Mouse (Mus musculus) thymus, postnatal 4 days (tissue): Measurements from ENCODE around the gene Car14.
"Not testable (repeated sequence)": the region's sequence is repeated elsewhere in the genome, so short reads cannot be mapped to it uniquely, and the experiment has no call there.

Experiments
- DNase-seq: peaks from one replicate; pipeline ENCODE4 v3.0.0; 2021

Gene Car14

GRCm38 (mm10) chr3:95924185-95924584 is 19.7 kb upstream of the Car14 start:
- DNase-seq: peak; percentile 62

GRCm38 (mm10) chr3:95923429-95923828 is 18.9 kb upstream of the Car14 start:
- DNase-seq: not testable (repeated sequence)

- DNase-seq: not testable (repeated sequence)
Observed at GRCm38 (mm10) chr3:95920532-95920931, 16.0 kb upstream of the Car14 start.

DNA sequence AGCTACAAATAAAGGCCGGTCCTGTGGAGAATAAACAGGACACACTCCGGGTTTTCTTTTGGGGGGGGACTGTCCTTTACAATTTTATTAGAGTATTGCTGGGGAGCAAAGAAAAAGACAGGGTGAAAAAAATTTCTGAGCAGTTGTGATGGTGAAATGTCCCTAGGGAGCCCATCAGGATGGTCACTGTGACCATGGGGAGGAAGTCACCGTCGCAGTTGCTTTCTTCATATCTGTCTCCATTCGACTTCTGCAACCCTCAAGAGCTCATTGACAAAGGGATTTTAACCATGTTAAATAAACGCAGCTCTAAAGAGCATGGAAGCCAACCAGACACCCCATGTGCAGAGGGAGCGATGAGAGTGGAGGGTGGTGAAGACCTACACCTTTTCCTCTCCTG is 12.3 kb upstream of the Car14 start:
- DNase-seq: no peak

DNA sequence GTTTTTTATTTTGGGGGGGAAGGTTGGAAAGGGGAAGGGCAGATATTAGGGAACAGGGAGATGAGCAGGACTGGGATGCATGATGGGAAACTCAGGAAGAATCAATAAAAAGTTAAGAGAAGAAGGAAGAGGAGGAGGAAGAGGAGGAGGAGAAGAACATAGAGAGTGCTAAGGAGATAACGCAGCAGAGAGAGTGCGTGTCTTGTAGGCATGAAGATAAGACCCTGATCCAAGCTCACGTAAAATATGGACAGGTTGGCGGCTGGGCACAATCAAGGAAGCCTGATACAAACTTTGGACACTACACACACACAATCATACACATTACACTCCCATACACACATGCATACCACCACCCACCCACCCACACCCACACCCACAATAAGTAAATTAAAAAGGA is 10.2 kb upstream of the Car14 start:
- no peak for DNase-seq

DNA sequence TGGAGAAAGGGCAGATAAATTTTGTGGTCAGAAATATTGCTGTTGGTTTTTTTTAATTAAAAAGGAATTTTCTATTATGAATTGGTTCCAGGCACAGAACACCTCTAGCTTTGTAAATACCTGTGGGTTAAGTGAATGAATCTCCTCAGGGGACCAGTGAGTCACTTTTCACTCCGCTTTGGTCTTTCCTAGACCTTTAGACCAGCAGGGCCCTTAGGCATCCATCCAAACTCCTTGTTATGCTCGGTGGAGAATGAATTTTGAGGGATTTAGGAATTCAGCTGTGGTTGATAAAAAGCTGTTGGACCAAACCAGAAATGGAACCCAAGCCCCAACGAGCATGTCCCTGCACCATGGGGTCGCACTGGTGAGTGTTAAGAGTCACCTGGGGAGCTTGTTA is 3.1 kb upstream of the Car14 start:
- no peak for DNase-seq

- DNase-seq: peak; percentile 93
Observed at GRCm38 (mm10) chr3:95906860-95907259, 2.4 kb upstream of the Car14 start.

DNA sequence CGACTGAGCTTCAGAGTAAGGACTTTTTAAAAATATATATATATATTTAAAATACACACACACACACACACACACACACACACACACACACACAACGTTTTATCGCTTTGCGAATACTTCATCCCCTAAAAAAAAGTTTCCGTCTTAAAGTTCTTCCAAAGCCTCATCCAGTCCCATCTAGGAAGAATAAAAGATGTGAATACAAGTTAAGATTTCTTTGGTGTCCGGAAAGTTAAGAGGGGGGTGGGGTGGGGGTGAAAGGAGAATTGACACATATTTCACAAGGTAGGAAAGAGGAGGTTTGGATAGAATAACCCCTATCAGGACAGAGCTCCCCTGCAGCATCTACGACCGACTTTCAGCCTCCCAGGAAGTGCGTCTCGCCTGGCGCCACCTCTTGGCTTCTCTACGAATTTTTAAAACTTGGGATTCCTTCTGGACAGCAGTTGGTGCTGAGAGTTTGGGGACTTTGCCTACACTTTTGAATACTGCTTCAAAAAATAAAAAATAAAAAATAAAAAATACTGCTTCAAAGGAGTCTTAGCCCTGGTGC is 1.5 kb upstream of the Car14 start:
- DNase-seq: peak; percentile 74

GRCm38 (mm10) chr3:95905146-95905939 is 852 bp upstream of the Car14 start:
- peak; percentile 71 for DNase-seq

DNA sequence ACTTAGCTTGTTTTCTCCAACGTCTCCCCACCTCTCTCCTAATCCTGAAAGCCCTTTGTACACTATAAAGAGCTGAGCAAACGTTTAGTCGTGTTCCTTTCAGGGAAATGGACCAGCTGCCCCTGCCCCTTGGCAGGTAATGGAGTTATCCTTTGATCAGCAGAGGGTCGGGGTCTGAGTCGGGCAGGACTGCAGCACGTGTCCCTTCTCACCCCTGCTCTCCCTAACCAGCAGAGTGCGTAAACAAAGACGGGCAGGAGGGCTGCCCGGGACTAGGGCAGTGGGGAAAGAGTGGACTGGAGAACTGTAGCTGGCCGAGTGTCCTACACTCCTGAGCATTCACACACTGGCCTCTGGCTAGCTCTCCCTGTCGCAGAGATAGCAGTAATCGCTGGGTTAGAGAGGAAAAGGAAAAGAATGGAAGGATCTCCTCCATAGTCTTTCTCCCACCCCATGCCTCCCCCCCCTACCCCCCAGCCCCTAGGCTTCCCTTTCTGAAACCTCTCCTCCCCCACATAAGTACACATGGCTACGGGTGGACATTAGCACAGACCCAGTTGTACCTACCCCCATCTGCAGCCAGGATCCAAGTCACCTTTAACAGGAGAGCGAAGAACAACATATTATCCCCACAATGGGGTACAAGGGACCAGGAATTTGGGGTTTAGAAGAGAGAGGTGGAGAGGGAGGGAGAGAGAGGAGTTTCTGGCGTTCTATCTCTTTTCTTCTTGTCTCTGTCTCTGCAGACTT is 563 bp downstream of the Car14 start:
- DNase-seq: no peak

DNA sequence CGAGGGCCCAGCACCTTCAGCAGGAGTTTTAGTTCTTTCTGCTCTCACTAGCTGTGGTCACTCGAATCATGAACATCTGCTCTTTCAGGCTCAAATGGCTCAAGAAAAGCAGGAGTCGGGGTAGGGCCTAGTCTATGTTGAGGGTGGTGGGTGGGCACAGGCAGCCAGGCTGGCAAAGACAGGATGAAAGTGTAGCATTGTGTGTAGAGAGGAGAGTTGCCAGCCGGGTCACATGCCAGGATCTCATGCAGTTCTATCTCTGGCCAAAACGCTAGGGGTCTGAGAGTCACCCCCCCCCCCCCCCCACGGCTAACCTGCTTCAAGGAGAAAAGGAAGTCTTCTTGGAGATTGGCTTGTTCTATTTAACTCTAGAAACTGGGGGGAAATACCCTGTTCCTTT is 1.8 kb downstream of the Car14 start:
- DNase-seq: no peak

DNA sequence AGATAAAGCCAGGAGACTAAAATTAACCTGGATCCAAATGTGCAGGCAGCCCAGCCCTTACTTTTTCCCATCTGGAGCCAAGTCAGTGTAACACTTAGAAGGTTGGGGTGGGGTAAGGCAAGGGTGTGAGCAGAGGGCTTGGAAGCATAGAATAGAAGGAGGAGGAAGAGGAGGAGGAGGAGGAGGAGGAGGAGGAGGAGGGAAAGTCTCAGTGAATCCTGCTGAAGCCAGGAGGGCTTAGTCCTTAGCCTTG is 2.2 kb downstream of the Car14 start:
- no peak for DNase-seq

GRCm38 (mm10) chr3:95901616-95902372 is 2.7 kb downstream of the Car14 start:
- no peak for DNase-seq

- DNase-seq: no peak
Observed at GRCm38 (mm10) chr3:95899800-95900524, 4.5 kb downstream of the Car14 start.

GRCm38 (mm10) chr3:95895501-95895900 is 9.0 kb downstream of the Car14 start:
- DNase-seq: not testable (repeated sequence)

GRCm38 (mm10) chr3:95894317-95895160 is 10.0 kb downstream of the Car14 start:
- DNase-seq: peak; percentile 44

DNA sequence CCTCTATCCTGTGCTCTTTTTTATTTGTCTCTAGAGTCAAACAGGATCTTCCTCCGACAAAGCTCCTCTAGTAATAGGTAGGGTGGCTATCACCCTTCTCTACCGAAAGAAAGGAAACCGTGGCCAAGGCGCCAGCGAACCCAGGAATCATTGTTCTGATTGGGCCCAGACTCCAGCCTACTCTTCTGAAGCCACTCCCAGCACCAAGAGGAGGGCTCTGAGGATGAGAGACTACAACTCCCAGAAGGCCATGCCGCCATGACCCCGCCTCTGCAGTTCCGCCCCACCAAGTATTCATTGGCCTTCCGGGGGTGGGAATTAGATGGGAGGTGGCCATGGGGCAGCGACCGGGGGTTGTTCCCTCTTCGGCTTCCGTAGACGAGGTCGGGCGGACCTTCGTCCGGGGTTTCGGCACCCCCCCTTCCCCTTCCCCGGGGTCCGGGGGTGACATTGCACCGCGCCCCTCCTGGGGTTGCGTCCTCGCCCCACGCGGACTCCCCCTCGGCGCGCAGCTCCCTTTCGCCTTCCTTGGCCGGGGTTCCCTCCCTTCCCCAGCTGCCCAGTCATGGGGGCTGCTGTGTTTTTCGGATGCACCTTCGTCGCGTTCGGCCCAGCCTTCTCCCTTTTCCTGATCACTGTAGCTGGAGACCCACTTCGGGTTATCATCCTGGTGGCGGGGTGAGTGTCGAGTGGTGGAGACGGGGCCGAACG is 10.7 kb downstream of the Car14 start, which contains the start of gene Aph1a:
TSS of gene Aph1a (plus strand) at position 364 of the 711 bp plus-strand sequence.
- DNase-seq: peak; percentile 92

DNA sequence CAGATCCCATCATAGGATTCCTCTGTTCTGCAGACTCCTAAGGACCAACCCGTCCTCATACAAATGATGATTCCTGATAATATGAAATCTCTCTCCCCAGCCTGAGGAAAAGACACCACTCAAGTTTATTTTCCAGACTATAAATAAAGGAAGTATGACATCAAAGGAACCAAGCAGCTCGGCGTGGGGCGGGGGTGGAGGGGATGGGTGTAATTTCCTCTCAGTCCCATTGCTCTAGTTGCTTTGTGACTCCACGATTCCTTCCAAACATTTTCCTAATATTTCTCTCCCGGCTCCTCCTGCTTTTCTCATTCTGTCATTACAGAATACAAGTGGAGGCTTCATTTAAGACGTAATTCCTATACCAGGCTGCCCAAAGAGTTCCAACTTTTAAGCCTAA is 11.4 kb downstream of the Car14 start:
- DNase-seq: peak; percentile 47

DNA sequence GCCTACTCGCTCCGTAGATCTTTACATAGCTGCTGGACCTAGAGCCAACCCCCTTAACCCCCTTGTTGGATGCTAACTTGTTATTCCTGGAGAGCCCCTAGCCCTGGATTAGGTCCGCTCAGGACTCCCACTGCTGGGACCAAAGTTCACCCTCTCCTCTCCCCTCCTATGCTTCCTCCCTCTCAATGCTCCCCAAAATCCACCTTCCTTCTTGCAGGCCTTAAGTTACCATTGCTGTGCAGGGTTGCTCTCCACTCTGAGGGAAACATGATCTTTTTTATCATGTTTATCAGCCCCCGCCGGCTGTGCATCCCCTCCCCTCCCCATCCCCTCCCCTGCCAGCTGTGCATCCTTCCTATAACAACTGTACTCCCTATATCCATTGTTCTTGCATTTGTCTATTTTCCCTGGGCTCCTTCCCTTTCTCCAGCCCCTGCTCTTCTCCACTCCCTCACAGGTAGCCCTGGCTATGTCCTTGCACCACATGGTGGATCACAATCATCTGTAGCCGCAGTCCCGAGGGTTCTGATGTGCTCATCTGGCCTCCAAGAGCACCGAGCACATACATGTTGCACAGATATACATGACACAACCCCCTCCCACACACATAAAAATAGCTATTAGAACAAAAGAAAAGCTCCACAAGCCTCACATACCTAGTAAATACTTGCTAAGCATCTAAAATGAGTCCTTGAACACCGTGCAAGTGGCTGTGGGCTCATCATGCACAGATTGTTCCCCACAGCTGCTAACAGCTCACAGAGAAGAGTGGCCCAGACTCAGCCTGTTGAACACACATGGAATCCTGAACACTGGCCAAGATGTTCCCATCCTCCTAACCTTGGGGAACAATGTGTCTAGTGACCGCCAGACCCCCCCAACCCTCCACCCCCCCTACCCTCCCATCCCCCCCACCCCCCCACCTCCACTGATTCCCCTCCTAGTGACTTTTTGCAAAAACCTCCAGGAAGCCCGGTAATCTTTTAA is 12.1 kb downstream of the Car14 start:
- no peak for DNase-seq
